Comparison of ENCODE assay signal across 22 mouse cellular contexts in genomic region chr5:149434141-149434690, GRCm38 (mm10). TPM values are rescaled to one million over a fixed set of nuclear protein-coding genes. Genes with fewer than 3 reads are reported as not detected.
DNase-seq lines count a peak whose midpoint lies in the region; ATAC-seq lines count a peak whose summit lies in the region.
"Had no signal": no experiment of that assay in that cellular context is flagged by ENCODE, and none has a peak within 500 bp of the region (broad histone marks: within the 10 kb centered on the region; RNA-seq: fewer than 3 reads in every experiment).

No protein-coding gene starts in this region.

- no peak overlapping the region for H3K9ac ChIP-seq in embryonic facial prominence, embryonic 14.5 days (ENCODE audit: low read depth, low read length)
- H3K9ac ChIP-seq: embryonic facial prominence, embryonic 13.5 days; hindbrain, embryonic 12.5 days had no signal

- WGBS in embryonic facial prominence, embryonic 14.5 days: 24% methylated on average over 7 of the region's 9 CpGs
- 29% methylated on average over 9 of the region's 9 CpGs for WGBS in embryonic facial prominence, embryonic 10.5 days

- peaks cover 9% of the 10 kb centered on the region for H3K4me1 ChIP-seq in embryonic facial prominence, embryonic 14.5 days (ENCODE audit: control insufficient read depth, insufficient read depth, low read length)
- peaks cover 27% of the 10 kb centered on the region for H3K4me1 ChIP-seq in embryonic facial prominence, embryonic 10.5 days

- H3K4me2 ChIP-seq in embryonic facial prominence, embryonic 14.5 days (ENCODE audit: low read depth, low read length): no peak overlapping the region
- H3K4me2 ChIP-seq: hindbrain, embryonic 12.5 days had no signal

- intact Hi-C loops in gastrocnemius, postnatal 36 days (cut with DNase I): no loop called here

- DNase-seq in embryonic facial prominence, embryonic 14.5 days (ENCODE audit: low spot score): peak; percentile 57
- no peak for DNase-seq in embryonic facial prominence, embryonic 10.5 days (ENCODE audit: low spot score)
- peak; percentile 12 for DNase-seq in splenic B cell, adult 2 months (ENCODE audit: low read depth, low spot score)
- DNase-seq in heart, adult 9 months (ENCODE audit: low spot score in 2 of 2): no peak
- DNase-seq in right cerebral cortex, postnatal 10 days (ENCODE audit: low spot score in 2 of 2): no peak
- no peak for DNase-seq in gastrocnemius, postnatal 36 days
- DNase-seq: adrenal gland, postnatal 14 days; cerebellum, adult 11-12 months; gastrocnemius, postnatal 10 days; kidney, adult 2 months; liver; midbrain, embryonic 14.5 days had no signal

- H3K27ac ChIP-seq in embryonic facial prominence, embryonic 14.5 days (replicated peaks; ENCODE audit: low read depth, low read length): no peak overlapping the region
- no peak overlapping the region for H3K27ac ChIP-seq in embryonic facial prominence, embryonic 10.5 days (replicated peaks)
- H3K27ac ChIP-seq: embryonic facial prominence, embryonic 13.5 days; hindbrain, embryonic 12.5 days; macrophage had no signal

- no peaks in the 10 kb centered on the region for H3K9me3 ChIP-seq in embryonic facial prominence, embryonic 14.5 days (ENCODE audit: control insufficient read depth, low read length)
- H3K9me3 ChIP-seq in embryonic facial prominence, embryonic 10.5 days: no peaks in the 10 kb centered on the region
- H3K9me3 ChIP-seq: embryonic facial prominence, embryonic 13.5 days; hindbrain, embryonic 12.5 days had no signal

- H3K27me3 ChIP-seq in embryonic facial prominence, embryonic 14.5 days (replicated peaks; ENCODE audit: control insufficient read depth, insufficient read depth, low read length): no peaks in the 10 kb centered on the region
- no peaks in the 10 kb centered on the region for H3K27me3 ChIP-seq in embryonic facial prominence, embryonic 10.5 days (replicated peaks; ENCODE audit: low read depth, poor library complexity, severe bottlenecking)
- no peaks in the 10 kb centered on the region for H3K27me3 ChIP-seq in splenic B cell, adult 2 months (ENCODE audit: control insufficient read depth, insufficient read depth, low read length, poor library complexity, severe bottlenecking)
- H3K27me3 ChIP-seq: embryonic facial prominence, embryonic 13.5 days; hindbrain, embryonic 12.5 days had no signal

- no peaks in the 10 kb centered on the region for H3K36me3 ChIP-seq in embryonic facial prominence, embryonic 14.5 days (ENCODE audit: control insufficient read depth, insufficient read depth, low read length)
- H3K36me3 ChIP-seq in embryonic facial prominence, embryonic 10.5 days (replicated peaks): no peaks in the 10 kb centered on the region
- no peaks in the 10 kb centered on the region for H3K36me3 ChIP-seq in splenic B cell, adult 2 months (ENCODE audit: control insufficient read depth, insufficient read depth, low read length, poor library complexity, severe bottlenecking)
- H3K36me3 ChIP-seq: embryonic facial prominence, embryonic 13.5 days; hindbrain, embryonic 12.5 days had no signal

- H3K4me3 ChIP-seq in embryonic facial prominence, embryonic 14.5 days (ENCODE audit: low read depth, low read length): no peak overlapping the region
- H3K4me3 ChIP-seq in embryonic facial prominence, embryonic 10.5 days: no peak overlapping the region
- H3K4me3 ChIP-seq: embryonic facial prominence, embryonic 13.5 days; hindbrain, embryonic 12.5 days; myocyte had no signal

- ATAC-seq in embryonic facial prominence, embryonic 14.5 days (ENCODE audit: low read depth): peak; percentile 69
- peak; percentile 67 for ATAC-seq in CD4-positive, CD25-positive, alpha-beta regulatory T cell, adult 4 months
- ATAC-seq in inflammation-experienced regulatory T-cells, adult 6 months: peak; percentile 41
- ATAC-seq: activated CD4-positive, CD25-positive, alpha-beta regulatory T cell, adult 4 months had no signal

RNA-seq across cellular contexts. Expression of gene Tex26, which starts 5.2 kb away (rescaled TPM):
- polyA plus RNA-seq in embryonic facial prominence, embryonic 14.5 days (2014; fragmentation: Nextera tagmentation; extraction: Ambion mirVana): 0.80 and 1.1 TPM in 2 replicates
- 0.62 and 1.1 TPM in 2 replicates for polyA plus RNA-seq in embryonic facial prominence, embryonic 10.5 days (2016; fragmentation: Nextera tagmentation; extraction: Ambion mirVana)
- not detected for polyA plus RNA-seq in CD4-positive, CD25-positive, alpha-beta regulatory T cell, adult 4 months (2017; shearing (Covaris generic))
- polyA plus RNA-seq in inflammation-experienced regulatory T-cells, adult 6 months (2017; shearing (Covaris generic)): not detected
- not detected for total RNA-seq in gastrocnemius, postnatal 36 days (2021)
- total RNA-seq: adrenal gland, postnatal 14 days; heart, adult 8-10 months; left cerebral cortex, postnatal 14 days; neutrophil, adult 5-6 weeks had no signal
- polyA plus RNA-seq: activated CD4-positive, CD25-positive, alpha-beta regulatory T cell, adult 4 months; kidney, adult 2 months; macrophage had no signal

RNA-seq across cellular contexts. Expression of gene Medag, which starts 22.7 kb away (rescaled TPM):
- 3.1 and 3.3 TPM in 2 replicates for polyA plus RNA-seq in embryonic facial prominence, embryonic 14.5 days (2014; fragmentation: Nextera tagmentation; extraction: Ambion mirVana)
- polyA plus RNA-seq in embryonic facial prominence, embryonic 10.5 days (2016; fragmentation: Nextera tagmentation; extraction: Ambion mirVana): 0.17 and 0.38 TPM in 2 replicates
- polyA plus RNA-seq in CD4-positive, CD25-positive, alpha-beta regulatory T cell, adult 4 months (2017; shearing (Covaris generic)): 1 to 10 TPM; 2.4 to 2.7 TPM
- polyA plus RNA-seq in inflammation-experienced regulatory T-cells, adult 6 months (2017; shearing (Covaris generic)): 1 to 10 TPM in 1 of 3 experiments, under 1 TPM in 1, not detected in 1; 0.49 to 1.6 TPM
- total RNA-seq in gastrocnemius, postnatal 36 days (2021): 10 to 100 TPM; 14.9 to 15.1 TPM
- total RNA-seq: neutrophil, adult 5-6 weeks had no signal
- polyA plus RNA-seq: macrophage had no signal

Comparison
In these comparisons a context has a peak if more than half of its experiments do, and no peak if none do; other contexts are left out.
1. DNase-seq: peak in embryonic facial prominence, embryonic 14.5 days (single experiment) and splenic B cell, adult 2 months (single experiment); none in embryonic facial prominence, embryonic 10.5 days (single experiment), heart, adult 9 months (0 of 2), right cerebral cortex, postnatal 10 days (0 of 2) and gastrocnemius, postnatal 36 days (0 of 2).
2. Peak in every context shown above with its lines, with median percentiles within 50 percentile points of each other: ATAC-seq.